Mouse (Mus musculus): ENCODE results near the gene Adora1.
A peak's percentile ranks its signal among the peaks of the same experiment; 100 is the strongest.

Gene Adora1

DNA sequence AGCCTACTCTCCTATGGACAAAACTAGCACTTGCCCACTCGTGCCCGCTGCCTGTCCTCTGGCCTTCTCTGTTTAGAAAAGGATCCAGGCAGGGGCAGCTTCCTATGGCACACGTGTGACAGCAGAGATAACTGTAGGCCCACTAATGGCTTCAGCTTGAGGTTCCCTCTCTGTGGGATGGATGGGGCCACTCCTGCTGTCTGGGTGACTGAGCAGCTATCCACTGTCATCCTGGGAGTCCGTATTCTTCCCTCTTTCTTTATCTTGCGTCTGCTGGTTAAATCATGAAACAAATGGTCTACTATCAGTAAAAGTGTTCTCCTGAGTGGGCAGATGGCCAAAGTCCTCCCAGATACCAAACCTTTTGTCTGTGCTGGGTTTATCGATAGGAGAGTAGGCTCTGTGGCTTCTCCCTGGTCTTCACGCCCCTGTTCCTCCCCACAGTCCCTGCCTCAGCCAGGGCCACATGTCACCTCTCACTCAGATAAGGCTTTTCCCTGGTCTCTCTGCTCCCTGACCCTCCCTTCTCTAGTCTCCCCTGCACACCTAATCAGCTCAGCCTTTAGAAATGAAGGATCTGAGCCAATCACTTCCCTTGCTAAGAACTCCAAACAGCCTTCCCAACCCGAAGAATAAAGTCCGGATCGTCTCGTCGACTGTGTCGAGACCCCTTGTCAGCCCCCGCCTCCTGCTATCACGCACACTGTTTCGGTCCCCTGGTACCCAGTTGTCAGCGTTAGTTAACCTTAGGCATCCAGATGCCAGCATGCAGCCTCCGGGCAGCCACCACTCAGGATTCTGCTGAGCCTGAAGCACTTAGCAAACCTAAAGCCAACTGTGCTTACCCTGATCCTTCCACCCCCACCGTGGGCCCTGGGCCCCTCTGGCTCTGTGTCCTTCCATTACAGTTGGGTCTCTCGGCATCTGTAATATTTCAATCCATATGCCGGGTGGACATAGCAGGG, 82.3 kb downstream of the Adora1 start:
- DNase-seq: no peak

DNA sequence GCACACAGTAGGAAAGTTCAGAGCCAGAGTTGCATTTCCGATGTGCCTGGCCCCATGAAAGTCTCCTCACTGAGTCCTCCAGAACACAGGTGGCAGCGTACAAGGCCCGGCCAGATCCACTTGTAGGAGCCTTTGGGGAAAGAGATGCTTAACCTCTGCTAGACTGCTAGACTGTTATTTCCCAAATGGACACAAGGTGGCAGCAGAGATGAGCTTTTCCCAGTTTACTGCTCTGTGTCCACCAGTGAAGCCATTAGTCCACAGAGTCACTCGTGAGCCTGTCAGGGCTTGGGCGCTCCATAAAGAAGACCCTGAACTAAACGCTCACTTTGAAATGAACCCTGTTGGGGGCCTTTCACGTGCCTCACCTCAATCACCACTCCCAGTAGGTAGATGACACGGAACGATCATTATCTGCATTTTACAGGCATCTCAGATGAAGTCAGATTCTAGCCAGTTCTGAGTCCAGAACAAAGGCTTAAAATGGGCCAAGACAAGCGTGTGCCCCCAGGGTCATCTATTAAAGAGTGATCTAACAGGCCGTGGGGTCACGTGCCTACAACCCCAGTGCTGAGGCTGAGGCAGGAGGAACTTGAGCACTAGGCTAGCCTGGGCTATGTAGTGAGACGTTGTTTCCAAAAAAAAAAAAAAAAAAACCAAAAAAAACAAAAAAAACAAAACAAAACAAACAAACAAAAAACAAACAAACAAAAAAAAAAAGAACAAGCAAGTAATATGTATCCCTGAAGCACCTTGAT, 83.4 kb downstream of the Adora1 start:
- DNase-seq: peak; percentile 85

DNA sequence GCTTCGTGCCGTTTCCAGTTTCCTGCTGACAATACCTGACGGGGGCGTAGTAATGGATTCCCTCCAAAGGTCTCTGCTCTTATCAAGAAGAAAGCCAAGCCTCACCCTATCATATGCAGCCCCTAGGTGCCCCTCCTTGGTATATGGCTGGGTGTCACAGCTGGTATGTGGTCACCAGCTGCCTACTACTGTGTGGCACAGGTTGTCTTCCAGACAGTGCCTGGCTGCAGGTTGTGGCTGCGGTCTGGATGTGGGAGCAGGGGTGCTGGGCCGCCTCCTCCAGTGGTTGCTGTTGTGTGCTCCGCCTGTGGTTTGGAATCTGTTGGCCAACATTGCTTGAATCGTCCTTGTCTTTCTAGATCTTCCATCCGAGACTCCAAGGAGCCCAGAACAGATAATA, 84.5 kb downstream of the Adora1 start:
- no peak for DNase-seq

DNA sequence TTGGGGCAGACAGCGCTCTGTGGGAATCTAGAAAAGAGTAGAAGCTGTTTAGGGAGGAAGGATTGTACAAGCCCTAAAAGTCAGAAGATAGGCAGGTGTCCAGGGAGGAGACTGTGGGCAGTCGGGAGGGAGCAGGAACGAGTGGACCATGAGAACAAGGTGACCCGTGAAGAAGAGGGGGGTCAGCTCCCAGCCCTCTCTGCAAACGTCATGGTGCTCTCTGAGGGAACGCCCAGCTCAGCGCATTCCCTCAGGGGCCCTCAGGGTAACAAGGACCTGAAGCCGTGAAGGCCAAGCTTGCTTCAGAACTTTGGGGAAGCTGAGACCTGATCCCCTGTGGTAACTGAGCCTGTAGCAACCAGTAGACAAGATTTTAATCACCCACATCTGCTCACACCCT, 85.2 kb downstream of the Adora1 start:
- DNase-seq: no peak

All from kidney, postnatal 14 days (tissue).